Mouse (Mus musculus): ENCODE measurements around the gene Actn4. TPM values are rescaled to one million over a fixed set of nuclear protein-coding genes. Genes with fewer than 3 reads are reported as not detected.

The Actn4 gene
- polyA plus RNA-seq, 1 experiment = 314 TPM

DNA sequence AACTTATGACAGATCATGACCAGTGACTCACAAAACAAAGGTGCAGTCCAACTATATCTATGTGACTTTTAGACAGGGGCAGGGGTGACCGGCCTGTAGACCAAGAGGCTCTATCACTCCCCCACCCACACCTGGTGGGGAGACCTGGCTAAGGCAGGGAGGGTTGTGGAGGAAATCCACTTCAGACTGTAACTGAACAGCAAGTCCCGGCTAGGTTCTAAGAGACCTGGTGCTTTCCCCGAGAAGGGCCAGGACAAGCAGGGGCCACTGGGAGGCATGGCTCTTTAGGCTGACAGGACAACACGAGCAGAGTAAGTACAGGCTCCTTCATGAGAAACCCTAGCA lies 30.5 kb downstream of the Actn4 start:
- TF ChIP-seq POLR2A (IDR thresholded peaks at IDR 0.05; ENCODE audit: borderline replicate concordance, extremely low read depth, low read depth, low read length) (no peak), CTCF (IDR thresholded peaks at IDR 0.05; ENCODE audit: insufficient read depth, low read length) (0 out of 2 replicates have a peak, but pooled peaks have one; percentile 1)
- WGBS = 67% methylated on average over 4 of the region's 4 CpGs
- peaks cover 37% of the 10 kb centered on the region for H3K4me1 ChIP-seq (ENCODE audit: control insufficient read depth, insufficient read depth, low read length)
- DNase-seq = no peak
- H3K4me3 ChIP-seq (replicated peaks; ENCODE audit: extremely low read depth, low read depth, low read length) = no peak overlapping the region

DNA sequence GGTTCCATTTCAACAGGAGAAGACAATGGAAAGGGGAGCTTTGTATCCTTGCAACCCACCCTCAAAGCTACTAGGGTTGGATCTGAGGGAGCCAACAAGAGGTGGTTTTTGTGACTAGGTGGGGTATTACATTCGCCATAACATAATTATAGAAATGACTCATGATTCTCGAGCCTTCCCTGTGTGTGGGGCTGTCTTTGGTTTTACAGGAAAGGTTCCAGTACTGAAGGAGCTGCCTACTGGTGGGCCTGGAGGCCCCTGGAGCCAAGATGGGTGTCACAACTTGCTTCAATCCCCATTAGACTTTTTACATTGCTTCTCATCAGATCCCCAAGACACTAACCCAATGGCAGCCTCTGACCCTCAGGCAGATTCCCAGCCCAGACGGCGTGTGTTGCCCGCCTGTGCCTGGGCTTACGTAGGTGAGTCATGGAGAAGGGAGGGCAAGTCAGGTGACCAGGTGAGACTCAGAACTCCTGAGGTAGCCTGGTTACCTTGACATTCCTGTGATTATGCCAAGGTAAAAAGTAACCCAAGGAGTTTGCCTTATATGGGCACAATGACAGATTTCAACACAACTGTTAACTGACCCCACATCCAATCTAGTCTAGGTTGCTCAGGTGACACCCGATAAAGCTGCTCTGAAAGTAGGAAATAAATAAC lies 31.0 kb downstream of the Actn4 start:
- TF ChIP-seq POLR2A (IDR thresholded peaks at IDR 0.05; ENCODE audit: borderline replicate concordance, extremely low read depth, low read depth, low read length) (no peak; the same call in 1 of the 2 replicates), CTCF (IDR thresholded peaks at IDR 0.05; ENCODE audit: insufficient read depth, low read length) (no peak)
- no peak for DNase-seq

DNA sequence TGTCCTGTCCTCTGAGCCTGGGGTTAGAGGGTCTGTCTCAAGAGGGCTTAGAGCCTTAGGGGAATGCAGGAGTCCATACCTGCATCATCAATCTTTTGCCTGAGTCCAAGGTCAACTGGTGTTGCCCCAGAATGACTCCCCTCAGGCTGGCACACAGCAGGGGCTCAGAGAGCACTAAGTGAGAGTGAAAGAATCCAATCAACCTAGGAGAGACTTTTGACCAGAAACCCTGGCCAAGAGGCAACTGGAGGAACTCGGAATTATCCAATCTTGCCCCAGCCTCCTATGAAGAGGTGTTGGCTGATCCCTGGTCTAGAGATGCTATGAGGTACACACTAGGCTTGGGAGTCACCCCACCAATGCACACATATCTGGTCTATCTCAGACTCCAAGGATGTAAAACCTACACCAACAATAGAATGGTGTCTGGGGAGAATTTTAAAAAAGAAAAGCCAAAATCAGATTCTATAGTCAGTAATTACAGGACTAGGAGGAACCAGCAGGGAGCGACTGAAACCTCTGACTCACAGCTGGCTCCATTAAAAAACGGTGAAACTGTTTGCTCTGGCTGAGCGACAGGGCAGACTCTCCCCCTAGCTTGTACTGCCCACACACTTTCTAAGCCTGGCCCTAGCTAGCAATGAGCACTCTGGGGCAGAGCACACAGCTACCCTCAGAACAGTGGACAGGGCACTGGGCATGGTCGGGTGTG lies 31.7 kb downstream of the Actn4 start:
- DNase-seq = no peak
- 31% methylated on average over 5 of the region's 5 CpGs for WGBS
- H3K4me3 ChIP-seq (replicated peaks; ENCODE audit: extremely low read depth, low read depth, low read length) = no peak overlapping the region
- H3K4me1 ChIP-seq (ENCODE audit: control insufficient read depth, insufficient read depth, low read length) = peaks cover 34% of the 10 kb centered on the region
- TF ChIP-seq CTCF (IDR thresholded peaks at IDR 0.05; ENCODE audit: insufficient read depth, low read length) (no peak), POLR2A (IDR thresholded peaks at IDR 0.05; ENCODE audit: borderline replicate concordance, extremely low read depth, low read depth, low read length) (no peak)

More for the DNA sequence above, 31.0 kb downstream of the Actn4 start:
- H3K4me3 ChIP-seq (replicated peaks; ENCODE audit: extremely low read depth, low read depth, low read length) = no peak overlapping the region
- peaks cover 34% of the 10 kb centered on the region for H3K4me1 ChIP-seq (ENCODE audit: control insufficient read depth, insufficient read depth, low read length)
- 67% methylated on average over 7 of the region's 7 CpGs for WGBS

DNA sequence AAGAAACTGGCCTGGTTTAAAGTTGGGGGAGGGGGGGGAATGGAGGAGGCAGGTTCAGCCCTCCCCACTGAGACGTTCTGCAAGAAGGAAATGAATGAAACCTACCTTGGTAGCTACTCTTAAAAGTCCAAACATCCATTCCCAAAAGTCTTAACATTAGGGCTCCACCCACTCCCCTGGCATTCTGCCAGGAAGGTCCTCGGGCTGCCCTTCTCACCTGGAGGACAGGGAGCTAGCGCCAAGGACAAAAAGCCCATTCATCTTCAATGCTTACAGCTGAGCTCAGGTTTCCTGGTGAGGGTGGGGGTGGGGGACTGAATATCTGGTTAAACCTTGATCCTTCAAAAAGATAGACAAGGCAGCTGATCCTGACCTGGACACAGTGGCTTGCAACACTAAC lies 32.8 kb downstream of the Actn4 start:
- DNase-seq = no peak
- H3K4me1 ChIP-seq (ENCODE audit: control insufficient read depth, insufficient read depth, low read length) = peaks cover 39% of the 10 kb centered on the region

DNA sequence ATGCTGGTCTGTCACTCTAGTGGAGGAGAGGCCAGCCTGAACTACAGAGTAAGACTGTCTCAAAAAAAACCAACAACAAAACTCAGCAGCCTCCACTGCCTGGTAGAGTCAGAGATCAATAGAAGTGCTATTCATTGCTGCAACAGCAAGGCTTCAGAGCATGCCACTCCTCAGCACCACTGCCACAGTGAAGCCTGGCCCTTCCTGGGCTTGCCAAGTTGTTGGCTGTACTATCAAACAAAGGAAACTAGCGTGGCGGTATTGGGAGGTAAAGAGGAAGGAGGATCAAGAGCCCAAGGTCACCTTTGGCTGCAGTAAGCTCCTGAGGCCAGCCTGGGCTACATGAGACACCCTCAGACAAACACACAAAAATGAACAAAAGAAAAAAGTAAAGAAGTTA lies 36.0 kb downstream of the Actn4 start:
- Histone ChIP-seq H3K4me1 (ENCODE audit: control insufficient read depth, insufficient read depth, low read length) (peaks cover 52% of the 10 kb centered on the region), H3K4me3 (replicated peaks; ENCODE audit: extremely low read depth, low read depth, low read length) (no peak overlapping the region)
- no peak for DNase-seq
- TF ChIP-seq CTCF (IDR thresholded peaks at IDR 0.05; ENCODE audit: insufficient read depth, low read length) = no peak
- no peak for TF ChIP-seq POLR2A (IDR thresholded peaks at IDR 0.05; ENCODE audit: borderline replicate concordance, extremely low read depth, low read depth, low read length)
- WGBS = 27% methylated on average over 2 of the region's 2 CpGs

More for the DNA sequence above, 32.8 kb downstream of the Actn4 start:
- TF ChIP-seq CTCF (IDR thresholded peaks at IDR 0.05; ENCODE audit: insufficient read depth, low read length) = no peak
- TF ChIP-seq POLR2A (IDR thresholded peaks at IDR 0.05; ENCODE audit: borderline replicate concordance, extremely low read depth, low read depth, low read length) = no peak
- H3K4me3 ChIP-seq (replicated peaks; ENCODE audit: extremely low read depth, low read depth, low read length) = no peak overlapping the region
- 25% methylated on average over 3 of the region's 3 CpGs for WGBS

DNA sequence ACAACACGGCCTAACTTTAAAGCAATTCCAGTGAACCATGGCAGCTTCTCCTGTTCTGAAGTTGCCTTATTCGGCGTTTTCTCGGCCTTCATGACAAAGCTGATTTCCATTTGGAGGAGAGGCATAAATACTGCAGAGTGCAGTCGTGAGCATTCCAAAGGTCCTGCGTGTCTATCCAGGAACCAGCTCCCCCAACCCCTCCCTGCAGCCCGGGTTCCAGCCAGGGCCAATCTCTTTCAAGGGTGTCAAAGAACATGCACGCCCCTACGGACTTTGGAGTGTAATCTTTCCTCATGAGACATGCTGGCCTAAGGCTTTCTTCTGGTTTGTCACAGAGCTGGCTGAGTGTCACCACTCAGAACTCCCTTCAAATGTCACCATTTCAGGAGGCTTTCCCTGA lies 36.8 kb downstream of the Actn4 start:
- TF ChIP-seq CTCF (IDR thresholded peaks at IDR 0.05; ENCODE audit: insufficient read depth, low read length) = no peak
- no peak for TF ChIP-seq POLR2A (IDR thresholded peaks at IDR 0.05; ENCODE audit: borderline replicate concordance, extremely low read depth, low read depth, low read length)
- 18% methylated on average over 9 of the region's 9 CpGs for WGBS
- no peak for DNase-seq
- H3K4me1 ChIP-seq (ENCODE audit: control insufficient read depth, insufficient read depth, low read length) = peaks cover 55% of the 10 kb centered on the region
- no peak overlapping the region for H3K4me3 ChIP-seq (replicated peaks; ENCODE audit: extremely low read depth, low read depth, low read length)

DNA sequence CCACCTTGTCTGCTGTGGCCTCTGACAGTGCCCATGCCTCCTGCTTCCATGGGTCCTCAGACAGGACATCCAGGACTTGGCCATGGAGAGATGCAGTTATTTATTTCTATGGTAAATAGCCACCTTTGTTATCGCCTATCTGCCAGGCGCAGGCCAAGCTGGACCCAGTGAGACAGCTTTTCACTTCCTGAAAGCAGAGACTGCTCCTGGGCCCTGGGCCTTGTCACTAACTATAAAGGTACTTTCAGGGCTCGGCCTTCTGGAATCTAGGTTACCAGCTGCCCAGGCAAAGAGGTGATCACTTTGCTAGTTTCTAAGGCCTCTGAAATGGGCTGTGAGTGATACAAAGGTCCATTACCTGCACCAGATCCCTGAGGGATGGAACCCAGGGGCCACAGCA lies 37.3 kb downstream of the Actn4 start:
- H3K4me3 ChIP-seq (replicated peaks; ENCODE audit: extremely low read depth, low read depth, low read length) = no peak overlapping the region
- TF ChIP-seq CTCF (IDR thresholded peaks at IDR 0.05; ENCODE audit: insufficient read depth, low read length) (no peak), POLR2A (IDR thresholded peaks at IDR 0.05; ENCODE audit: borderline replicate concordance, extremely low read depth, low read depth, low read length) (no peak)
- H3K4me1 ChIP-seq (ENCODE audit: control insufficient read depth, insufficient read depth, low read length) = peaks cover 55% of the 10 kb centered on the region
- WGBS = 34% methylated on average over 3 of the region's 3 CpGs
- no peak for DNase-seq

DNA sequence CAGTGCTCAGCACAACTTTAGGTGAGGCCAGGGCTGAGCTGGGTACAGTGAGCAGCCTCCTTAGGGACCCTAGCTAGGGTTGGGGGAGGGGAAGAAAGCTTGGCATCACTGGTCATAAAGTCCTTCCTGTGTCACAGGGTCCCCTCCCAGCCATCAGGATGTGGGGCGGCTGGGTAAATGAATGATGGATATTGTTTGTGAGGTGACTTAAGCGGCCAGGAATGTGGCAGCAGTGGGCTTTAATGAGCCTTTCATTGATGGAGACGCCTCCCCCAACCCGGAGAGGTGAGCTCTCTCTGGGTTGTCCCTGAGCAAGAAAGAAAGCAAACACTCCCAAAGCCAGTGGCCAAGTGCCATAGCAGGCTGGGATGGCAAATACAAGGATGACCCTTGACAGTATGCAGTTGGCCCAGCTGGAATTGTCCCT lies 38.3 kb downstream of the Actn4 start:
- TF ChIP-seq POLR2A (IDR thresholded peaks at IDR 0.05; ENCODE audit: borderline replicate concordance, extremely low read depth, low read depth, low read length) (no peak), CTCF (IDR thresholded peaks at IDR 0.05; ENCODE audit: insufficient read depth, low read length) (no peak)
- Histone ChIP-seq H3K4me1 (ENCODE audit: control insufficient read depth, insufficient read depth, low read length) (peaks cover 55% of the 10 kb centered on the region), H3K4me3 (replicated peaks; ENCODE audit: extremely low read depth, low read depth, low read length) (no peak overlapping the region)
- DNase-seq = no peak
- WGBS = 20% methylated on average over 4 of the region's 4 CpGs

DNA sequence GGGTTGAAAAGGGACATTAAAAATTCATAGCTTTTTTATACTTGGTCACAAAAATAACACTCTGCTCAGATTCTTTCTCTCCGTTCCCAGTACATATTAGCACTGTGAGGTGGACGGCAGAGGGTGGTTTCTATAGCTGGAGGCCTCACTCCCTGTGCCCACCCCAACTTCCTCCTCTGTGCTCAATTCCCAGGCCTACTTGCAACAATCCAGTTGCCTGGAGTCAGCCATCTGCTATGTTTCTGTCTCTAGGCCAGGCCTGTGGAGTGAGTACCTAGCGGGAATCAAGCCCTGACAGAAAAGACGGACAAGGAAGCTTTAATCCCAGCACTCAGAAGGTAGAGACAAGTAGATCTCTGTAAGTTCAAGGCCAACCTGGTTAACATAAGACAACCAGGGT lies 39.5 kb downstream of the Actn4 start:
- Histone ChIP-seq H3K4me1 (ENCODE audit: control insufficient read depth, insufficient read depth, low read length) (peaks cover 66% of the 10 kb centered on the region), H3K4me3 (replicated peaks; ENCODE audit: extremely low read depth, low read depth, low read length) (no peak overlapping the region)
- WGBS = 48% methylated on average over 4 of the region's 4 CpGs
- TF ChIP-seq POLR2A (IDR thresholded peaks at IDR 0.05; ENCODE audit: borderline replicate concordance, extremely low read depth, low read depth, low read length) = no peak
- TF ChIP-seq CTCF (IDR thresholded peaks at IDR 0.05; ENCODE audit: insufficient read depth, low read length) = no peak
- DNase-seq = no peak
